Mouse (Mus musculus) frontal cortex, adult (tissue): Measurements from ENCODE around the gene Pde6g.

ENCODE experiments used
- ATAC-seq: cut with Nextera tagmentation; 2 replicates; pipeline ENCODE4 v1.9.2; 2017; ENCODE audit warnings: mild to moderate bottlenecking, moderate library complexity, mixed read lengths; ENCODE audit not compliant: low TSS enrichment

Gene Pde6g

GRCm38 (mm10) chr11:120453306-120453705, at the start of gene Pde6g:
Gene Pde6g, minus strand, starts transcription at chr11:120453500.
- no peak for ATAC-seq

GRCm38 (mm10) chr11:120501701-120502100, 48.4 kb upstream of the Pde6g start:
- no peak for ATAC-seq

GRCm38 (mm10) chr11:120501018-120501417, 47.7 kb upstream of the Pde6g start:
- no peak for ATAC-seq

DNA sequence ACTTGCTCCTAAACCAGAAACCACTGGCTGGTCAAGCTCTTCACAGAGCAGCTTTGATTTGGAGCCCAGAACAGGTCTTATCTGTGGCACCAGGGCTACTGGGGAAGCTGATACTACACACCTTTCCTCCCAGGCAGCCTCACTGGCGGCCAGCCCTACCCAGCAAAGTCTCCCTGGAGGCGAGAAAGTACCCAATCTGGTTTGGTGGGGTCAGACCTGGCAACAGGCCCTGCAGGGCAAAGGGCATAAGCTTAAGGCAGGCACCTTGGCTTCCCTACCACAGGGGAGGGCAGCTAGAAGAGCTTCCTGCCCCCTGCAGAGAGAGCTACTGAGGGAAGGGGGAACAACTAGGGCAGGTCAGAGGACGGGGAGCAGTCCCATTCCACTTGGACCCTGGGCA, 47.1 kb upstream of the Pde6g start:
- ATAC-seq, result no peak

DNA sequence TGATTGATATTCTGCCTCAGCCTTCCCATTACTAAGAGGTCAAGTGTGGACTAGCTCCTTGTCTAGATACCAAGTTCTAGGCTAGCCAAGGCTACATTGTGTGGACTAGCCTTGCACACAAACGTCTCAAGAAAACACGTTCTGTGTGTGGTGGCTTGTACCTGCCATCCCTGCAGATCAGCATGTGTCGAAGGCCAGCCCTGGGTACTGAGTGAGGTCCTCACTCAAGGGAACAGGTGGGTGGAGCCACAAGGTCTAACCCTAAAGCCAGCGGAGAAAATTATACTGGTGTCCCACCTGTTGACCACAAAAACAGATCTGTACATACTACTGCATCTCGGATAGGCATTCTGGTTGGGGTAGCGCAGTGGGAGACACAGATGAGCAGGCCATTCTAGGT, 46.6 kb upstream of the Pde6g start:
- ATAC-seq, result no peak

DNA sequence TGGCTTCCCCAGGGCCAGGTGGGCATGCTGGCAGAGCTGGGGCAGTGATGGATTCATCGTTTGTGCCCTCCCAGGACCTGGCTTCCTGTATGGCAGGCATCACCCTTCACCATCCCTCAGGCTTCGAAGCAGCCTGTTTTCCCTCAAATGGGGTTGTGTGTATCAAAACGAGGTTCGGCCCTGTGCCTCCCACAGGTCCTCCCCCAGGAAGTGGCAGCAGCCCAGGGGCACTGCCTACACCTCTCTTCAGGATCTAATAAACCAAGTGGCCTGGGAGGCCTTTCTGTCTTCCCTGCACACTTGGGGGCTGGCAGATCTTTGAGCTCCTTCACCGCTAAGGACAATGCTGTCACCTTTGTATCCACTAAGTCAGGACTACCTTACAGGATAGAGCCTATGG, 45.6 kb upstream of the Pde6g start:
- no peak for ATAC-seq

DNA sequence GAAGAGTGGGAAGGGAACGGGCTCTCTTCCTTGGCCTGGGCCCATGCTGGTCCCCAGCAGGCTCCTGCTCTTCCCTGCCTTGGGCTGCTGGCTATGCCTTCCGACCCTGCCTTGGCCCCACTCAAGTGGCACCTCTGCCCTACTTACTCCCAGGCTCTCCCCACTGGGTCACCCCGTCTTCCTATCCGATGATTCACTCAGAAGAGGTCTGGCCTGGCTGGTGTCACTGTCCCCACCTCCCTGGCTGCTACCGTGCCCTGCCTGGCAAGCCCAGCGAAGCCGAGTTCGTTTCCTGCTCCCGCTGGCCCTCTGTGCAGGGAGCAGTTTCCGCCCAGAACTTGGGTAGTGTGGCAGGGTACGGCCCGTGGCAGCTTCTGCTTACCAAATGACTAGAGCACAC, 44.9 kb upstream of the Pde6g start:
- ATAC-seq, result no peak

GRCm38 (mm10) chr11:120497436-120497835, 44.1 kb upstream of the Pde6g start:
- no peak for ATAC-seq

- no peak for ATAC-seq
These were observed 40.6 kb upstream of the Pde6g start for GRCm38 (mm10) chr11:120493911-120494310.

DNA sequence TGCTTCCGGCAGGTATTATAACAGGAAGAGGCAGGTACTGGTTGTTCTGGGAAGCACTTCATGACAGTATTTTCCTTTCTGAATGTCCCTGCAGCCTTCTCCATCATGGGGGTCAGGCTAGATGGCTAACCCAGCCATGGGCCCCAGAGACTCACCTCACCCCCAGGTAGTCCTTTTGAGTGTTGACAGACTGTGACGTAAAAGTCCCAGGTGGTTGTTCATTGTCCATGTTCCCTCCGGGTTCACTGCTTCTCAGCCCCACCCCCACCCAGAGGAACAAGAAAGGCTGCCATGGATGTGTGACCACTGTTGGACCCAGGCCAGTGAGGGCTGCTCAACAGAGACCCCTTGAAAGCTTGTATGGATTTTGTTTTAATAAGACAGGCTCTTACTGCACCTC, 40.1 kb upstream of the Pde6g start:
- no peak for ATAC-seq

DNA sequence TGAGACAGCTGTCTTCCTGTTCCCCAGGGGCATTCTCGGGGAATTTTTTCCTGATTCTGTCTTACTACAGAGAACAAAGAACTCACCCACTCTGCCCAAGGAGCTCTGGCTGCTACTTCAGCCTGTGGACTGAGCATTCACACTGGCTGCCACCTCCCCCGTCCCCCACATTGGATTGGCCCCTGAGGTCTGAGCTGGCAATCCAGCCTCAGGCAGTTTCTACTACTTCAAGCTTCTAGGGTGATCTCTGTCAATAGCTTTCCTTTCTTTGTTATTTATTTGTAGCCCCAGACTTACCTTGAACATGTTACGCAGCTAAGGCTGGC, 39.5 kb upstream of the Pde6g start:
- no peak for ATAC-seq

DNA sequence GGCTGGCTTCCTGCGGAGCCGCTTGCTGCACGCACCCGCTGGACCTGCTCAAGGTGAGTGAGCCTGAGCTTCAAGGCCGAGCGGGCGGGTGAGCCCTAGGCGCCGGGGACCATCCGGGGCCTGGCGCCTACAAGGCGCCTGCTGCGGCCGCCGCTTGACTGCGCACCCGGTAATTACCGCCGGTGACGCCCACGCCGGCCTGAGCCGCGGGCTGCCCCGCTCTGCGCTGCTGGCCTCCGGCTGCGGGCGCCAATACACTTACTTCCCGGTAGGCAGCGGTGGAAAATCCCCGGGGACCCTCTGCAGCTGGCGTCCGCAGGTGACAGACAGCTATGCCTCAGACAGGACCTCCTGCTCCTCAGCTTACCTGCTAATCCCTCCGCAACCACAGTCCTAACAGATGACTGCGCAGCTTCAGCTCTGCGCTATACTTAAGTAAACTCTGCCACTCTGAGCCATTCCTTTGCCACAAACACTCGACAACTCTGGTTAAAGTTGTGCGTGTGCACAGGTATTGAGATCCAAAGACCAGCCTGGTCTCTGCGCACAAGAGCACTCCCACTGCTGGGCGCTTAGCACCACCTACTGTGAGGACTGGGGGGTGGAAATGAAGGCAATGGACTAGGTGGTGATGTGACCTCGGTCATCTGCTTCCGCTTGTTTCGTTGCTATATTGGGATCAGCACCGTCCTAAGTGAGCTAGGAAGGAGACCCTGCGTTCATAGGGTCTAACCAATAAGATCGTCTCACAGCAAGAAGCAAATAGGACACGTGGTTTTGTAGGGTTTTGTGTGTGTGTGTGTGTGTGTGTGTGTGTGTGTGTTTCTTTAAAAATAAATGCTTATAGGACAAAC, 39.0 kb upstream of the Pde6g start:
- ATAC-seq, result no peak; the same call in 1 of the 2 replicates

DNA sequence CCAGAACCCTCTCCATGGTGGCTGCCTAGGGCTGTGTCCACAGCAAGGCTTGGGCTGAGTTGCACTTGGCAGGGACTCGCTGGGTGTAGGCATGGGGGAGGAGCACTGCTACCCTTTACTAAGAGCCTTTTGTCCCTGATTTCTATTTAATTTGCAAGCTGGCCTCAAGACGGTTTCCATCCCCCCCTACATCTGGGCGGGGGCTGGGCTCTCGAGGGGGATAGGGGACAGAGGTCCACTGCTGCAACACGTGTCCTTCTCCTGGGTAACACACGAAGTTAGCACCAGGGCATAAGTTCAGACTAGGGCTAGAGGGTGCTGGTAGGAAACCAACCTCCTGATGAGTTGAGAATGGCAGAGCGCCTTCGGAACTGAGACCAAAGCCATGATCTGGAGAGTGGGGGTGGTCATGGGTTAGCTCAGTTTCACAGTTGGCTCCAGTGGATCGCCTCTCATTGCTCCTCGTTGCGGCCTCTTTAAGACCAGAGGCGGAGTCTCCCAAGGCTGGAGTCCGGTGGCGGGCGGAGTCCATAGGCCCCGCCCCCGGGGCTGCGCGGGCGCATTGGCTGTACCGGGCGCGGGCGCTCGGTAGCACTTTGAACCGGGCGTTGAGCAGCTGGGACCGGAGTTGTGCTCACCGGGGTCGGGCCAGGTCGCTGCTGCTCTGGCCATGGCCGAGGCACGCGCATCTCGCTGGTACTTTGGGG, 38.2 kb upstream of the Pde6g start, which contains the start of gene Slc25a10:
Slc25a10 (plus strand) TSS at position 524 of the 707 bp plus-strand sequence.
- ATAC-seq, result peak; percentile 84

DNA sequence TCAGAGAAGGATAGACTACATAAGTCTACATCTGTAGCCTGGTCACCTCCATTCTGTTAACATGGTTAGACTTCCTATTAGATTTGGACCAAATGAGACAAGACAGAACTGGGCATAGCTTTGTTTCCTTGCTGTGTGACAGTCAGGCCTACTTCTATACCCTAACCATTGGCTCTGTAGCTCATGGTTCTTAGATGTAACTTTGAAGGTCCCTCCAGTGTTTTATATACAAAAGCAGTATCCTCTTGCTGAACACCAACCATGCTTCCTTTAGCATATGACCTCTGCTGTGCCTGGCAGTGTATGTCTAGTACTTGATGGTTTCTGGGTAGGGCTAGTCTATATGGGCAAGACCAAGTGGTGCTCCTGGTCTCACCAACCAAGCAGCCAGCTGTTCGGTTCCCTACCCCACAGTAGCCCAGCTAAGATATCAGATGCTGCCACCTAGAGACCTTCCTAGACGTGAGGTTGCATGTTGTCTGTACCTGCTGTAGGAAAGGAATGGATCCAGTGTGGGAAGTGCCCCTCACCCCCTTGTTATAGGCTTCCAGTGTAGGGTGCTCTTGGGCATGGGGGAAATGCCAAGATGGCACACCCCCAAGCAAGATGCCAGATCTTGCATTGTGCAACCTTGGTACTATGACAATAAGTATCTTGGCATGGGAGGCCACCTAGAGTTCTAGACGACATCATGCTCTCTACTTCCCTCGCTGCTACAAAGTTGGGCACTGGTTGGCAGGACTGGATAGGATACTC, 37.2 kb upstream of the Pde6g start:
- ATAC-seq, result no peak

DNA sequence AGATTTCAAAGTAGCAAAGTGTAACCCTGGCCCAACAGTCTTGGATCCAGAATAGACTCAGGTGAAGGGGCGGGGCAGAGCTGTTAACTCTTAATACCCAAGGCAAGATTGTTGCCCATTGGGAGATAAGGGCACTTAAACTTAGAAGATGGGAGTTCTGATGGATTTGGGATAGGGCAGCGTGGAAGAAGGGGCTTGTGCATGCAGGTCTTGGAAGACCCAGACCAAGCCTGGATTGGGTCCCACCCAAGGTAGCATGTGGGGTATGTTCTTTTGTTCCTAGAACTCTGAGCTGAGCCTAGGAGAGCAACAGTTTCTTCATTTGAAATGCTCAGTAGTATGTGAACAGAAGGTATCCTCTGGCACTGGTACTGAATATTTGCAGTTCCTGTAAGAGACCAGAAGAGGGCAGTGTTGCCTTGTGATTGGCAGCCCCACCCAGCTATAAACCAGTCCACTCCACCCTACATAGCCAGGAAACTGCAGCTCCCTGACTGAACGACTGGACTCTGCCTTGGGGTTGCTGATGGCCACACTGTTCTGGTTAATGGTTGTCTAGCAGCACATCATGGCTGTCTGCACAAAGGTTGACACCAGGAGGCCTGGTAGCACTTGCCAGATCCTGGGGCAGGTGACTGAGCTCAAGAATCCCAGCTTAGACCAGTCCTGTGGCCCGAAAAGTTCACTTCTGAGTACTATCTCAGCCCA, 35.9 kb upstream of the Pde6g start:
- ATAC-seq, result peak; percentile 40; the same call in 1 of the 2 replicates

GRCm38 (mm10) chr11:120488516-120488915, 35.2 kb upstream of the Pde6g start:
- ATAC-seq, result no peak

- ATAC-seq, result no peak; the same call in 1 of the 2 replicates
These were observed 32.0 kb upstream of the Pde6g start for GRCm38 (mm10) chr11:120485251-120485650.

DNA sequence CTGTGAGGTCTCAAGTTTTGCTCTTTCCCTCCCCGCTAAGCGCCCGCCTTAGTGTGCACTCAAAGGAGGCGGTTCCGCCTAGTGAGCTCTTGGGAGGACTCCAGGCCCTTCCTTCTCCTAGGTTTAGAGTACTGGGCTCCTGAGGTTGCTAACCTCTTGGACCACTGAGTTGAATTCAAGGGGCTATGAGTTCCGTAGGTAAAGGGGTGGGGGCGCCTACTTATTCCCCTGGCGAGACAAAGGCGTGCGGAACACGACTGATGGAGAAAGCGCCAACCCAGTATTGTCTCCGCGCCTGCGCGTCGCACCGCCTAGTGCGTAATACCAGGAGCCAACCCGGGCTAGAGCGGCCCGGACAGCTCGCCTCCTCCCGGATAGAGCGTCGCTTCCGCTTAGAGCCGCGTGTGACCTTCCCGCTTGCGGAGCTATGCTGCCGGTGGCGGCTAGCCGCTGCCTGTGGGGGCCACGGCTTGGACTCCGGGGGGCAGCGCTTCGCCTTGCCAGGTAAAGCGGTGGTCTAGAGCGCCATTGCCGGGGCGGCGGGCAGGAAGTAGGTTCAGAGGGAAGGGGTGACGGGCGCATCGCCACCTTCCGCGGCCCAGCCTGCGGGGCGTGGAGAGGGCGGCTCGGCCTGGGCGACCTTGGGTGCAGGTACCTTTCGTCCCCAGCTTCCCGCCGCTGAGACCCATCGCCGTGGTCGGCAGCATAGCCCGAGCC, 31.1 kb upstream of the Pde6g start, which contains the start of gene Mrpl12:
Mrpl12 (plus strand) TSS at position 349 of the 717 bp plus-strand sequence.
- peak; percentile 92 for ATAC-seq

- no peak for ATAC-seq
These were observed 30.2 kb upstream of the Pde6g start for GRCm38 (mm10) chr11:120483448-120483934.

DNA sequence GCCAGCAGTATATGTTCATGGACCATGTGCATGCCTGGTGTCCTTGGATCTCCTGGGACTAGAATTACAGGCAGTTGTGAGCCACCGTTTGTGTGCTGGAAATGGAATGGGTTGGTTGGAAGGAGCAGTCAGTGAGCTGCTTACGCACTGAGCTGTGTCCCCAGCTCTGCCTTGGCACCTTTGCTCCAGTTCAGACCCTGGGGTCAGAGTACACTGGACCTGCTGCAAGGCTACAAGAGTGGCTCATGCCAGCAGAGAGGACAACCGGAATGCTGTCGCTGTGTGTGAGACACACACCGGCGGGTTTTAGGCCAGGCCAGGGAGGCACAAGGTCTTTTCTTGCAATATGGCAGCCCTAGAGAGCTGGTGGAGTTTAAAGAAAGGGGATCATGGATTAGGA, 18.8 kb upstream of the Pde6g start:
- no peak for ATAC-seq

DNA sequence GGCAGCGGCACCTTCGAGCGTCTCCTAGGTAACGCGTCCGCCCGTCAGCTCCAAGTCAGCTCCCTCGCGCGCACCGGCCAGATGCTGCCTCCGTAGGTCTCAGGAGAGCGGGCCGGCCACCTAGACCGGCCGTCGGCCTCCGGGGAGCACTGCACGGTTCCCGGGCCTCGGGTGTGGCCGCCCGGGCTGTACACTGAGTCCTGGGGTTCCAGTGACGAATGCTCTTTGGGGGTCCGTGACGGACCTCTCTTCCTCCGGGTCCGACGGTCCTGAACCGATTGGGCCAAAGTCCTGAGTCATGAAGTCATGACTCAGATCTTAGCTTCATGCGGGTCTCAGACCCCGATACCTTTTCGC, 14.4 kb upstream of the Pde6g start:
- 0 out of 2 replicates have a peak, but pooled peaks have one; percentile 14 for ATAC-seq
